Mouse (Mus musculus) left cerebral cortex, postnatal 36 days (tissue): ENCODE measurements around the gene Olfr923. TPM values are rescaled to one million over a fixed set of nuclear protein-coding genes. Genes with fewer than 3 reads are reported as not detected.
"Not testable (repeated sequence)": the region's sequence is repeated elsewhere in the genome, so short reads cannot be mapped to it uniquely, and the experiment has no call there.

Experiments
- DNase-seq, 2 experiments: peaks; one replicate each; pipeline ENCODE4 v3.0.0; 2021 to 2022; ENCODE audit warnings: low spot score in 2 of 2, mixed read lengths in 1 of 2
- intact Hi-C: fragments of 180-260 bp; cut with DNase I; formaldehyde crosslinking; loops from one replicate; pipeline ENCODE4 v1.15.1; 2025
- total RNA-seq, 2 experiments: library from RNA; stranded (reverse); gene quantifications; 2 replicates each; pipeline ENCODE4 v1.2.3; 2021

The Olfr923 gene
- total RNA-seq, result not detected

- DNase-seq, result no peak
- intact Hi-C loops, result no loop called here
These were observed at the start of gene Olfr923 for GRCm38 (mm10) chr9:38826245-38826644. Olfr923 (plus strand) TSS chr9:38826545.

- no peak for DNase-seq
- intact Hi-C loops, result no loop called here
These were observed 33.7 kb upstream of the Olfr923 start for GRCm38 (mm10) chr9:38792689-38793088.

GRCm38 (mm10) chr9:38805696-38806095 lies 20.6 kb upstream of the Olfr923 start:
- intact Hi-C loops, result no loop called here
- no peak for DNase-seq

DNA sequence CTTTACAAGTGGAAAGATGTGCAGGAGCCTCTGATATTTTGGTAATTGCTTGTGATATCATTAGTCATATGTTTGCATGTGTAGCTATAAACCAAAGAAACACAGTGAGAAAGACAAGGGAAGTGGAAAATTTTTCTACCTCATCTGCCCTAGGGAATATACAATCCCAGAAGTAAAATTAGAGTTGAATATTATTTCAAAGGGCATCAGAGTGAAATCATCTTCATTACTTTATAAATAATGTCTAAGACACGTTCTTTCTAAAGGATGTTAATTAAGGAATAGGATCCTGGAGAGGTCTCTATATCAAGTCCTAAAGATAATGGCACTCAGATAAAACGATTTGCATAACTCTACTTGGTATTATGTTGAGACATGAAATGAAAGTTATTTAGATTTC lies 12.0 kb upstream of the Olfr923 start, which contains the start of gene Olfr922:
Gene Olfr922 (plus strand): TSS at position 301 of the 400 bp plus-strand sequence.
- intact Hi-C loops, result no loop called here
- no peak for DNase-seq

- intact Hi-C loops, result no loop called here
These were observed 10.8 kb upstream of the Olfr923 start for GRCm38 (mm10) chr9:38815458-38815986.

DNA sequence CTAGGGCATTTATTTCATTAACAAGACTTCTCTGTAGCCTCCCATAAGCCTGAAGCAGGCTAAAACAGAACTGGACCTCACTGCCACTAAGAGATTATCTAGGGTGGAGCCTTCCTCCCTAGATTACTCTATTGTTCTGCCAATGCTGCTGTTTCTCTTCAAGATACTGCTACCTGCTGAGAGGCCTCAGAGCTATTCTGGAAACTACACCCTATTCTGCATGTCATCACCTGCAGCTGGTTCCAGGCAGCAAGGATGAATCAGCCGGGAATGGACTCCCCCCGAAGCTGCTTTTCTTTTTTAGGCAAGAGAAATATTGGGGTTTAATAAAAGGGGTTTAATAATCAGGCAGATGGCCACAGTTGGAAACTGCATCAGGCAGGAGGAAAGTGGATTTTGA lies 6.7 kb downstream of the Olfr923 start:
- DNase-seq, result no peak
- intact Hi-C loops, result no loop called here

More at GRCm38 (mm10) chr9:38815458-38815986, 10.8 kb upstream of the Olfr923 start:
- no peak for DNase-seq

- no peak for DNase-seq
- intact Hi-C loops, result no loop called here
These were observed 17.8 kb downstream of the Olfr923 start, which contains the start of gene Olfr924 for GRCm38 (mm10) chr9:38844149-38844548. Olfr924 (plus strand) TSS chr9:38844449.

DNA sequence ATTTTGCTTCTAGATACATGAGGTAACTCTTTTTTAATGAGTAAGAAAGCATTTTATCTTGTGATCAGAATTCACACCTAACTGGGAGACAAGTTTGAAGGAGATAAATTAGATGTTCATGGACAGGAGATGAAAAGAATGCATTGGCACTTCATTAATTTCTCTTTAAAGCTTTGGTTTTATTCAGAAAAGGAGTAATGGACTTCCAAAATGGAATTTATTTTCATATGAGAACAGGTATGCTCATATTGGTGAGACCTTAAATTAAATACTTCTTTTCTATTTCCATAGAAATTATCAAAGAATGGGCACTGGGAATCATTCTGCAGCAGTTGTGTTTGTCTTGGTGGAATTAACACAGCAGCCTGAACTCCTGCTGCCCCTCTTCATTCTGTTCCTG lies 28.4 kb downstream of the Olfr923 start, which contains the start of gene Olfr26:
Gene Olfr26 (plus strand): TSS at position 301 of the 400 bp plus-strand sequence.
- intact Hi-C loops, result no loop called here
- no peak for DNase-seq

DNA sequence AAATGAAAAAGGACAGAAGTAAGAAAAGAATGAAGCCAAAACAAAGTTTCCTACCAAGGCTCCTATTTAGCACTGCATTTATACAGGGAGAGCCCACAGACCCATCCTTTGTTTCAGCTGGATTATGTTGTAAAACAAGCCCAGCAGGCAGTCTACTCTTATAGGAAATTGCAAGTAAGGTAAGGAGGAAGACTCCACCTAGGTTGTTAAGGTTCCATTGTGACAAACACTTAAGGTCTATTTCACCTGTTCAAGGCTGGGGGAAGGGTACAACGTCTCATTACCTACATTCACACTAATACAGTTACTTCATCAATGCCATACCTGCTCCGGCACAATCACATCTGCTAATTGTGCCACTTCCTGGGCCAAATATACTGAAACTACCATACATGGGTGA lies 48.5 kb downstream of the Olfr923 start:
- intact Hi-C loops, DNase-seq: not testable (repeated sequence)

GRCm38 (mm10) chr9:38876826-38877225 lies 50.5 kb downstream of the Olfr923 start, which contains the start of gene Olfr926:
Olfr926 (plus strand) TSS chr9:38877126.
- intact Hi-C loops, result no loop called here
- no peak for DNase-seq

Other genes starting within 250 kb of the Olfr923 start
- not detected for gene Olfr912, start 246.4 kb upstream of the Olfr923 start, total RNA-seq
- gene Olfr913, start 233.8 kb upstream of the Olfr923 start, total RNA-seq, result not detected
- gene Olfr914, start 221.4 kb upstream of the Olfr923 start, total RNA-seq, result not detected
- not detected for gene Olfr916, start 166.7 kb upstream of the Olfr923 start, total RNA-seq
- gene Olfr917, start 160.7 kb upstream of the Olfr923 start, total RNA-seq, result not detected
- not detected for gene Olfr918, start 151.9 kb upstream of the Olfr923 start, total RNA-seq
- not detected for gene Olfr919, start 122.9 kb upstream of the Olfr923 start, total RNA-seq
- gene Vwa5a, start 108.3 kb upstream of the Olfr923 start, total RNA-seq, result 1 to 10 TPM; 7.9 to 8.0 TPM
- under 1 TPM in 1 of 2 experiments, not detected in 1; 0.11 TPM for gene Olfr920, start 74.2 kb upstream of the Olfr923 start, total RNA-seq
- not detected for gene Olfr921, start 53.5 kb upstream of the Olfr923 start, total RNA-seq
- not detected for gene Olfr922, start 11.9 kb upstream of the Olfr923 start, total RNA-seq
- gene Olfr924, start 17.9 kb downstream of the Olfr923 start, total RNA-seq, result not detected
- gene Olfr26, start 28.5 kb downstream of the Olfr923 start, total RNA-seq, result not detected
- not detected for gene Olfr926, start 50.6 kb downstream of the Olfr923 start, total RNA-seq
- gene Olfr930, start 103.3 kb downstream of the Olfr923 start, total RNA-seq, result not detected
- gene Olfr933, start 145.8 kb downstream of the Olfr923 start, total RNA-seq, result not detected
- gene Olfr934, start 161.8 kb downstream of the Olfr923 start, total RNA-seq, result not detected
- gene Olfr935, start 173.1 kb downstream of the Olfr923 start, total RNA-seq, result not detected
- not detected for gene Olfr146, start 196.8 kb downstream of the Olfr923 start, total RNA-seq
- not detected for gene Olfr937, start 238.4 kb downstream of the Olfr923 start, total RNA-seq